Mouse (Mus musculus) kidney, postnatal 0 days (tissue): ENCODE data around the gene Armc7. TPM values are rescaled to one million over a fixed set of nuclear protein-coding genes. Genes with fewer than 3 reads are reported as not detected.

Experiments
- ATAC-seq: fragments of 200-750 bp; cut with Nextera tagmentation; replicated peaks from 2 replicates; pipeline ENCODE4 v1.8.0; 2017; ENCODE audit warnings: low read depth, moderate number of reproducible peaks, moderate TSS enrichment, moderate library complexity; ENCODE audit not compliant: low FRiP score
- DNase-seq: peaks from one replicate; pipeline ENCODE4 v3.0.0-alpha.2; 2016; ENCODE audit warnings: low spot score
- H3K27ac ChIP-seq: fragments of 300-500 bp; sonication (generic); 2 replicates; pipeline ENCODE4 v1.5.1; 2014; ENCODE audit warnings: mild to moderate bottlenecking
- H3K27me3 ChIP-seq: fragments of 300-500 bp; sonication (generic); 2 replicates; pipeline ENCODE4 v1.6.1; 2014; ENCODE audit warnings: low read length, mixed read lengths; ENCODE audit not compliant: insufficient read depth
- H3K36me3 ChIP-seq: fragments of 300-500 bp; sonication (generic); 2 replicates; pipeline ENCODE4 v1.6.1; 2014; ENCODE audit warnings: low read length, mixed read lengths; ENCODE audit not compliant: insufficient read depth
- H3K4me1 ChIP-seq: fragments of 300-500 bp; sonication (generic); replicated peaks from 2 replicates; pipeline ENCODE4 v1.6.1; 2014; ENCODE audit warnings: antibody characterized with exemption, low read length, mixed read lengths; ENCODE audit not compliant: insufficient read depth
- H3K4me2 ChIP-seq: fragments of 300-500 bp; sonication (generic); 2 replicates; pipeline ENCODE4 v1.6.1; 2014; ENCODE audit warnings: mild to moderate bottlenecking, low read length, moderate library complexity, mixed read lengths
- H3K4me3 ChIP-seq: fragments of 300-500 bp; sonication (generic); replicated peaks from 2 replicates; pipeline ENCODE4 v1.5.1; 2014; ENCODE audit warnings: low read depth, low read length
- H3K9ac ChIP-seq: fragments of 300-500 bp; sonication (generic); 2 replicates; pipeline ENCODE4 v1.6.1; 2014; ENCODE audit warnings: low read depth, low read length
- H3K9me3 ChIP-seq: fragments of 300-500 bp; sonication (generic); replicated peaks from 2 replicates; pipeline ENCODE4 v1.6.1; 2016; ENCODE audit warnings: low read length, inconsistent platforms, mixed read lengths
- CTCF ChIP-seq: IDR thresholded peaks from 2 replicates; pipeline ENCODE4 v1.5.1; 2016; ENCODE audit warnings: antibody characterized with exemption, low read depth, mild to moderate bottlenecking, moderate library complexity
- WGBS: fragments of 180-500 bp; shearing (Covaris S2); extraction: QIAGEN DNeasy Blood & Tissue Kit; methylation state at CpG from one replicate; pipeline ENCODE4 v1.1.7; 2014; 5-methylcytosine and 5-hydroxymethylcytosine counted together
- microRNA-seq: library from miRNA; unstranded; fragments of <30 nt; microRNA quantifications from one replicate; pipeline ENCODE4, GENCODE M21; 2016
- polyA plus RNA-seq: library from polyadenylated mRNA; unstranded; fragments of >200 nt; fragmentation: Nextera tagmentation; extraction: Ambion mirVana; gene quantifications from 2 replicates; pipeline ENCODE4 v1.2.1, GENCODE M21; 2015

The Armc7 gene
- polyA plus RNA-seq, 1 experiment from 2014 or later: 6.9 TPM

- H3K9me3 ChIP-seq: no peaks in the 10 kb centered on the region
- H3K4me2 ChIP-seq: no peak overlapping the region
- H3K4me3 ChIP-seq: no peak overlapping the region
- H3K27me3 ChIP-seq: no peaks in the 10 kb centered on the region
- no peak overlapping the region for H3K27ac ChIP-seq
- DNase-seq (no peak), ATAC-seq (no peak)
- H3K9ac ChIP-seq: no peak overlapping the region
- 66% methylated on average over 2 of the region's 2 CpGs for WGBS
- peak; percentile 32; the same call in 1 of the 2 replicates for TF ChIP-seq CTCF
- H3K36me3 ChIP-seq: 0 out of 2 replicates have a peak, but pooled peaks cover under 1% of the 10 kb centered on the region
- H3K4me1 ChIP-seq: no peaks in the 10 kb centered on the region
These were observed 62.6 kb downstream of the Armc7 start for GRCm38 (mm10) chr11:115538045-115538444.

Small RNA genes lying within 50 kb of the gene (microRNA-seq; reads per million reads assigned to microRNA genes)
- gene Mir3968: not detected

Other genes starting within 250 kb of the Armc7 start
- not detected in 2 replicates for gene Grin2c, start 208.4 kb upstream of the Armc7 start, polyA plus RNA-seq
- gene Fdxr, start 198.6 kb upstream of the Armc7 start, polyA plus RNA-seq: 10.0 and 12.2 TPM in 2 replicates
- gene Fads6, start 178.0 kb upstream of the Armc7 start, polyA plus RNA-seq: 0.92 and 1.1 TPM in 2 replicates
- gene Otop2, start 168.5 kb upstream of the Armc7 start, polyA plus RNA-seq: not detected in 2 replicates
- 0.05 TPM in 1 of 2 replicates, not detected in the other for gene Ush1g, start 153.6 kb upstream of the Armc7 start, polyA plus RNA-seq
- not detected in 2 replicates for gene Otop3, start 140.9 kb upstream of the Armc7 start, polyA plus RNA-seq
- gene Hid1, start 107.9 kb upstream of the Armc7 start, polyA plus RNA-seq: 4.5 and 5.4 TPM in 2 replicates
- gene Cdr2l, start 93.8 kb upstream of the Armc7 start, polyA plus RNA-seq: 7.6 and 7.8 TPM in 2 replicates
- 225 and 232 TPM in 2 replicates for gene Mrpl58, start 71.9 kb upstream of the Armc7 start, polyA plus RNA-seq
- 1,541 and 1,578 TPM in 2 replicates for gene Atp5h, start 55.7 kb upstream of the Armc7 start, polyA plus RNA-seq
- gene Kctd2, start 55.5 kb upstream of the Armc7 start, polyA plus RNA-seq: 19.8 and 22.2 TPM in 2 replicates
- 0.13 and 0.49 TPM in 2 replicates for gene Trim80, start 35.1 kb upstream of the Armc7 start, polyA plus RNA-seq
- 47.7 and 51.1 TPM in 2 replicates for gene Slc16a5, start 13.2 kb upstream of the Armc7 start, polyA plus RNA-seq
- gene Nt5c, start 16.2 kb downstream of the Armc7 start, polyA plus RNA-seq: 90.6 and 94.3 TPM in 2 replicates
- gene Jpt1, start 38.7 kb downstream of the Armc7 start, polyA plus RNA-seq: 251 and 271 TPM in 2 replicates
- gene Sumo2, start 60.6 kb downstream of the Armc7 start, polyA plus RNA-seq: 1,008 and 1,013 TPM in 2 replicates
- gene Nup85, start 88.8 kb downstream of the Armc7 start, polyA plus RNA-seq: 74.6 and 94.9 TPM in 2 replicates
- 92.9 and 93.7 TPM in 2 replicates for gene Mrps7, start 128.3 kb downstream of the Armc7 start, polyA plus RNA-seq
- gene Gga3, start 128.4 kb downstream of the Armc7 start, polyA plus RNA-seq: 10.8 and 11.1 TPM in 2 replicates
- 57.3 and 61.6 TPM in 2 replicates for gene Mif4gd, start 137.3 kb downstream of the Armc7 start, polyA plus RNA-seq
- gene Slc25a19, start 152.6 kb downstream of the Armc7 start, polyA plus RNA-seq: 49.7 and 57.9 TPM in 2 replicates
- gene Grb2, start 232.9 kb downstream of the Armc7 start, polyA plus RNA-seq: 69.9 and 72.8 TPM in 2 replicates